Mouse (Mus musculus) heart, adult 2 months (tissue): ENCODE results near the gene H2-Eb2. TPM values are rescaled to one million over a fixed set of nuclear protein-coding genes. Genes with fewer than 3 reads are reported as not detected.

Source experiments
- DNase-seq, 2 experiments: peaks; one replicate each; pipeline ENCODE4 v3.0.0; 2021
- H3K27ac ChIP-seq: fragments of 200-600 bp; 2 replicates; pipeline ENCODE4 v1.8.1; 2022
- H3K27me3 ChIP-seq: fragments of 200-500 bp; 2 replicates; pipeline ENCODE4 v1.6.1; 2012; ENCODE audit warnings: mild to moderate bottlenecking, low read length, inconsistent platforms, mixed read lengths; ENCODE audit not compliant: control insufficient read depth, insufficient read depth
- H3K36me3 ChIP-seq: fragments of 200-500 bp; 2 replicates; pipeline ENCODE4 v1.6.1; 2012; ENCODE audit warnings: low read length, inconsistent platforms; ENCODE audit not compliant: control insufficient read depth, insufficient read depth
- H3K4me1 ChIP-seq: fragments of 200-500 bp; 2 replicates; pipeline ENCODE4 v1.6.1; 2011; ENCODE audit warnings: low read length; ENCODE audit not compliant: control insufficient read depth, insufficient read depth
- H3K4me3 ChIP-seq: fragments of 200-600 bp; 2 replicates; pipeline ENCODE4 v1.8.1; 2022
- H3K79me2 ChIP-seq: fragments of 200-500 bp; replicated peaks from 2 replicates; pipeline ENCODE4 v1.6.1; 2012; ENCODE audit warnings: mild to moderate bottlenecking, inconsistent platforms, low read length, moderate library complexity, mixed read lengths; ENCODE audit not compliant: control insufficient read depth, insufficient read depth
- H3K9ac ChIP-seq: fragments of 200-500 bp; 2 replicates; pipeline ENCODE4 v1.6.1; 2012; ENCODE audit warnings: low read depth, mild to moderate bottlenecking, control low read depth, inconsistent platforms, low read length, mixed read lengths
- CTCF ChIP-seq: fragments of 200-600 bp; IDR thresholded peaks from 2 replicates; pipeline ENCODE4 v1.8.1; 2022; ENCODE audit warnings: antibody characterized with exemption, mild to moderate bottlenecking, moderate library complexity
- EP300 ChIP-seq: fragments of 200-500 bp; IDR thresholded peaks from 2 replicates; pipeline ENCODE4 v1.6.1; 2011; ENCODE audit warnings: low read depth, low read length, control low read depth; ENCODE audit not compliant: insufficient read depth
- POLR2A ChIP-seq: fragments of 200-500 bp; IDR thresholded peaks from 2 replicates; pipeline ENCODE4 v1.6.1; 2011; ENCODE audit warnings: mild to moderate bottlenecking, low read depth, low read length, control low read depth; ENCODE audit not compliant: insufficient read depth
- WGBS: fragments of 180-500 bp; shearing (Covaris S2); methylation state at CpG from one replicate; pipeline ENCODE4 v1.1.7; 2018; 5-methylcytosine and 5-hydroxymethylcytosine counted together
- intact Hi-C: fragments of 180-260 bp; cut with DNase I; formaldehyde crosslinking; loops from one replicate; pipeline ENCODE4 v1.15.1; 2025
- polyA plus RNA-seq: library from polyadenylated mRNA; depleted of rRNA; stranded (reverse); fragments of >200 nt; gene quantifications from 2 replicates; pipeline ENCODE4 v1.2.3, GENCODE M21; 2012
- total RNA-seq, 2 experiments: library from RNA; stranded (reverse); gene quantifications; 2 replicates each; pipeline ENCODE4 v1.2.3; 2021

H2-Eb2 gene
- total and polyA plus RNA-seq, 3 experiments = 0.33 TPM; not detected in 2

DNA sequence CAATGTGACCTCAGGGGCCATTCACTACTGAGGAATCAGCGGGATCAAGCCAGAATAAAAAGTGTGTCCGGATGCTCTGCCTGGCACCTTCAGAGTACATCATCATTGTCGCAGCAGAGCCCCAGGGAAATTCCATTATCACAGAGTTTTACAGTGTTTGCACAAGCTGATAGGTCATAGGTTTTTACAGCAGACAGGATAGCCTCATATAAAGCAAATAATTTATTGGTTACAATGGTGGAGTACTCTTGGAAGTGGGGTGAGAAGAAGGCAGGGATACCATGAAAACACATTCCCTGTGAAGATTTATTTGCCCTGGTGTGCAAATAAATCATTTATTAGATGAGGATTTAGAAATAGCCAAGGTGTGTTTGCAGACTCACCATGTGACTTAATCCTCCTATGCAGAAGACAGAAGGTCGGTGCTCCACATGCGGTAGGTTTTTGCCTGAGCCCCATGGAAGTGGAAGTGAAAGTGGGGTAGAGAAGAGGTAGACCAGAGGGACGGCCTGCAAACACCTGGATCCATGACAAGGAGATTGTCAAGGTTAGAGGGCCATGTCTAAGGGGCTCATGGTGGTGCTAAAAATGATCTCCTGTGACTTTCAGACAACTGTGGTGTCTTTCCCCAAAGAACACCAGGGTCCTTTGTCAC lies 47.7 kb downstream of the H2-Eb2 start:
- TF ChIP-seq EP300 (no peak), POLR2A (no peak), CTCF (no peak)
- 78% methylated on average over 6 of the region's 6 CpGs for WGBS

DNA sequence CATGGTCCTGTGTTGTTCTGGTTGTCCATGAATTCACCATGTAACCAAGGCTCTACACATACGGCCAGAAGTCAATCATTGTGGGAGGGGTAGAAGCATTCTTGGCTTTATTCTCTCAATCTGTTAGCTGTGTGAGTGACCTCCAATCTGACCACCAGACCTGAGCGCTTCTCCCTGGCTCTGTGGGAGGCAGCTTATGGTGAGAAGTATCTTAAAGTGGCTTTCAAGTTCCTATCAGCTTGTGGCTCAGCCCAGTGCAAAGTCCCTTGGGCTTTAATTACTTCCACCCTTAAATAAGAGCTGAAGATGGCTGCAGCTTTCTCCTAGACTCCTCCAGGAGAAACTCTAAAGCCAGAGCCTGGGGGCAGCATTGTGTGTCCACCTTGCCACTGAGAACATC lies 51.4 kb downstream of the H2-Eb2 start, which contains the start of gene Btnl1:
TSS of gene Btnl1 (plus strand) at position 286 of the 400 bp plus-strand sequence.
- no peak for DNase-seq
- Histone ChIP-seq H3K27me3 (no peaks in the 10 kb centered on the region), H3K4me1 (no peaks in the 10 kb centered on the region), H3K36me3 (no peaks in the 10 kb centered on the region), H3K27ac (no peak within 1 kb of the TSS), H3K79me2 (no peaks in the 10 kb centered on the region), H3K4me3 (no peak within 1 kb of the TSS), H3K9ac (no peak within 1 kb of the TSS)
- 68% methylated on average over 2 of the region's 2 CpGs for WGBS
- intact Hi-C loops = no loop called here
- TF ChIP-seq CTCF = no peak
- TF ChIP-seq EP300 = no peak
- TF ChIP-seq POLR2A = no peak

More for the DNA sequence above, 47.7 kb downstream of the H2-Eb2 start:
- Histone ChIP-seq H3K9ac (no peak overlapping the region), H3K4me3 (no peak overlapping the region), H3K27ac (no peak overlapping the region), H3K4me1 (no peaks in the 10 kb centered on the region), H3K36me3 (no peaks in the 10 kb centered on the region), H3K27me3 (no peaks in the 10 kb centered on the region), H3K79me2 (no peaks in the 10 kb centered on the region)
- DNase-seq = no peak
- intact Hi-C loops = no loop called here

DNA sequence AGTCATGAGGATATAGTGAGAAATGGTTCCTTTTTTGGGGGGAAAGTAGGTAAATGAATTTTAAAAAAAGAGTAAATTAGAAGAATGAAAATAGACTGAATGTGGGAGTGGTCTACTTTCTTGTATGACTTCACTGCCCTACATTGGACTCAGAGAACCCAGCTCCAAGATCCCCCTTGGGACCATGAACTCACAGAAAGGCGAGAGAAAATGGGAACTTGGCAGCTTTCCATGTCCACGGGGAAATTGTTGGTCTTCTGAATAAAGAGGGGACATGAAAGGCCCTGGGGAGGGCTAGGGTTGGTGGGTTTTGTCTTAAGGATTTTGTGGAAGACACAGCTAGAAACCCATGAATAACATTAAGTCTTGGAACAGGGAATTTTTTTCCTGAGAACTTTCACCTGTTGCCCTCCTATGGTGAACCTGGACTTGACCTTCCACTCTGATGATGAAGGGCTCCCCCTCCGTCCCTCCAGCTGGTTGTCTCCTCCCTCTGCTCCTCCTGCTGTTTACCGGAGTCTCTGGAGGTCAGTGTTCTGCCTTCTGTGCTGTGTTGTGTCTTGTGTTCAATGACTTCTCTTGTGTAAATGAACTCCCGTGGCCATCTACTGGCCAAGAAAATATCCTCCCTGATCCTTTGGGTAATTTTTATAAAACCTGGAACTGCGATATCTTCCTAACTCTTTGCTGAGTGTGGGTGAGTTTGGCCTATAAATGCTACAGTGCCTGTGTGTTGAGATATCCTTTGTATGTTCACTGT lies 52.2 kb downstream of the H2-Eb2 start:
- no peaks in the 10 kb centered on the region for H3K36me3 ChIP-seq
- H3K4me1 ChIP-seq = no peaks in the 10 kb centered on the region
- TF ChIP-seq EP300 (no peak), CTCF (no peak), POLR2A (no peak)
- H3K4me3 ChIP-seq = no peak overlapping the region
- no peaks in the 10 kb centered on the region for H3K27me3 ChIP-seq
- no peak for DNase-seq
- no peak overlapping the region for H3K27ac ChIP-seq
- intact Hi-C loops = no loop called here
- H3K79me2 ChIP-seq = no peaks in the 10 kb centered on the region
- no peak overlapping the region for H3K9ac ChIP-seq
- 39% methylated on average over 6 of the region's 6 CpGs for WGBS

DNA sequence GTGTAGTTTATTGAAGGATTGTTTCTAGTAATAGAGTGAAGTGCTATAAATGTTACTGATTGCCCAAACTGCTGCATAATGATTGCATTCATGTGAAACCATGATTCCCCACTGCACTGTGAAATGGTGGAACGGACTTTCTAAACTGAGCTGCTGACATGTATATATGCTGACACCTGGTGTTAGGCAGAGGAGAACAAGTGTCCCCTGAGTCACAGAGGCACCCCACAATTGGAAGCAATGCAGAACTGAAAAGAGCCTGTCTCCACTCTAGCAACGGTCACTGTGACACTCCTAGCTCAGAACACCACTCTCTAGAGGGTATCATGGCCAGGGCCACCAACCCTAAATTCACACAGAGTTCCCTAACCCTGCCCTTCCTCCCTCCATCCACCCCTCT lies 53.3 kb downstream of the H2-Eb2 start:
- no peak for DNase-seq
- TF ChIP-seq POLR2A = no peak
- no peak for TF ChIP-seq EP300
- TF ChIP-seq CTCF = no peak
- intact Hi-C loops = no loop called here
- Histone ChIP-seq H3K4me3 (no peak overlapping the region), H3K27me3 (no peaks in the 10 kb centered on the region), H3K4me1 (no peaks in the 10 kb centered on the region), H3K79me2 (no peaks in the 10 kb centered on the region), H3K9ac (no peak overlapping the region), H3K36me3 (no peaks in the 10 kb centered on the region), H3K27ac (no peak overlapping the region)
- 65% methylated on average over 2 of the region's 2 CpGs for WGBS

DNA sequence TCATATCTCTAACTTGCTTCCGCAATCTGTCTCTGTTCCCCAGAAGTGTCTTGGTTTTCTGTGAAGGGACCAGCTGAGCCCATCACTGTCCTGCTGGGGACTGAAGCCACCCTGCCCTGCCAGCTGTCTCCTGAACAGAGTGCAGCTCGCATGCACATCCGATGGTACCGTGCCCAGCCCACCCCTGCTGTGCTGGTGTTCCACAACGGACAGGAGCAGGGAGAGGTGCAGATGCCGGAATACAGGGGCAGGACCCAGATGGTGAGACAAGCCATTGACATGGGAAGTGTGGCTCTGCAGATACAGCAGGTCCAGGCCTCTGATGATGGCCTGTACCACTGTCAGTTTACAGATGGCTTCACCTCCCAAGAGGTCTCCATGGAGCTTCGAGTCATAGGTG lies 54.0 kb downstream of the H2-Eb2 start:
- H3K4me3 ChIP-seq = no peak overlapping the region
- H3K27ac ChIP-seq = no peak overlapping the region
- no peaks in the 10 kb centered on the region for H3K36me3 ChIP-seq
- TF ChIP-seq EP300 (no peak), CTCF (no peak), POLR2A (no peak)
- H3K27me3 ChIP-seq = no peaks in the 10 kb centered on the region
- 83% methylated on average over 7 of the region's 7 CpGs for WGBS
- H3K79me2 ChIP-seq = no peaks in the 10 kb centered on the region
- intact Hi-C loops = no loop called here
- H3K4me1 ChIP-seq = no peaks in the 10 kb centered on the region
- H3K9ac ChIP-seq = no peak overlapping the region
- DNase-seq = no peak

DNA sequence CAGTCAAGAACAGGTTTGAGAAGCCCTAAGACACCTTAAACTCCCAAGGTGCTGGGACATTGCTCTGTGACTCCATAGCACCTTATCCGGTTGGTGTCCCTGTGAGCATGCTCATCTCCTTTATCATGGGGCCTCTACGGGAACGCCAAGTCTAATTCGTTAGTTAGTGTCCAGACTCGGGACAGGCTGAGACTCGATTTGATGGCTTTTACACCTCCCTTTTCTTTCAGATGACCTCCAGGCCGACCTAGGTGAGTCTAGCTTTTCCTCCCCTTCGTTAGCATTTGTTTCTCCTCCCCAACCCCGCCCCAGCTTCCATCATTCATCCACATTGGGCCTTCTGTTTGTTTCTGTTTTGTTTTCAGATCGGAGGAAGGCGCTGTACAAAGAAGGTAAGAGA lies 56.4 kb downstream of the H2-Eb2 start:
- no peaks in the 10 kb centered on the region for H3K79me2 ChIP-seq
- no peak overlapping the region for H3K27ac ChIP-seq
- intact Hi-C loops = no loop called here
- H3K36me3 ChIP-seq = no peaks in the 10 kb centered on the region
- no peaks in the 10 kb centered on the region for H3K27me3 ChIP-seq
- no peak for DNase-seq
- no peak overlapping the region for H3K4me3 ChIP-seq
- TF ChIP-seq POLR2A (no peak), EP300 (no peak), CTCF (no peak)
- H3K4me1 ChIP-seq = no peaks in the 10 kb centered on the region
- H3K9ac ChIP-seq = no peak overlapping the region
- 67% methylated on average over 11 of the region's 11 CpGs for WGBS
